Mouse (Mus musculus) midbrain, embryonic 11.5 days (tissue): ENCODE data around the gene Cidec. TPM values are rescaled to one million over a fixed set of nuclear protein-coding genes. Genes with fewer than 3 reads are reported as not detected.
A peak's percentile ranks its signal among the peaks of the same experiment; 100 is the strongest.

Source experiments
- ATAC-seq: fragments of 200-750 bp; cut with Nextera tagmentation; 2 replicates; pipeline ENCODE4 v1.8.0; 2017; ENCODE audit warnings: moderate TSS enrichment, moderate library complexity; ENCODE audit not compliant: low FRiP score
- DNase-seq: peaks from one replicate; pipeline ENCODE4 v3.0.0; 2015; ENCODE audit warnings: low spot score; ENCODE audit errors: missing footprints
- H3K27ac ChIP-seq: fragments of 300-500 bp; sonication (generic); 2 replicates; pipeline ENCODE4 v1.5.1; 2014; ENCODE audit warnings: low read depth, low read length
- H3K27me3 ChIP-seq: fragments of 300-500 bp; sonication (generic); 2 replicates; pipeline ENCODE4 v1.6.1; 2014; ENCODE audit warnings: mild to moderate bottlenecking, low read length, moderate library complexity, mixed read lengths; ENCODE audit not compliant: control insufficient read depth, insufficient read depth
- H3K36me3 ChIP-seq: fragments of 300-500 bp; sonication (generic); 2 replicates; pipeline ENCODE4 v1.6.1; 2014; ENCODE audit warnings: mild to moderate bottlenecking, low read length, moderate library complexity, mixed read lengths; ENCODE audit not compliant: control insufficient read depth, insufficient read depth
- H3K4me1 ChIP-seq: fragments of 300-500 bp; sonication (generic); 2 replicates; pipeline ENCODE4 v1.6.1; 2014; ENCODE audit warnings: low read length; ENCODE audit not compliant: control insufficient read depth, insufficient read depth
- H3K4me2 ChIP-seq: fragments of 300-500 bp; sonication (generic); 2 replicates; pipeline ENCODE4 v1.6.1; 2014; ENCODE audit warnings: mild to moderate bottlenecking, moderate library complexity
- H3K4me3 ChIP-seq: fragments of 300-500 bp; sonication (generic); 2 replicates; pipeline ENCODE4 v1.5.1; 2014; ENCODE audit warnings: low read depth, low read length
- H3K9ac ChIP-seq: fragments of 300-500 bp; sonication (generic); 2 replicates; pipeline ENCODE4 v1.6.1; 2014; ENCODE audit warnings: low read length
- H3K9me3 ChIP-seq: fragments of 300-500 bp; sonication (generic); 2 replicates; pipeline ENCODE4 v1.6.1; 2016; ENCODE audit warnings: low read length; ENCODE audit not compliant: control insufficient read depth
- WGBS: fragments of 180-500 bp; shearing (Covaris S2); extraction: QIAGEN DNeasy Blood & Tissue Kit; methylation state at CpG from one replicate; pipeline ENCODE4 v1.1.7; 2014; 5-methylcytosine and 5-hydroxymethylcytosine counted together
- polyA plus RNA-seq: library from polyadenylated mRNA; unstranded; fragments of >200 nt; fragmentation: Nextera tagmentation; extraction: Ambion mirVana; gene quantifications from 2 replicates; pipeline ENCODE4 v1.2.1, GENCODE M21; 2014

The Cidec gene
- polyA plus RNA-seq, 1 experiment from 2014 or later, result not detected

GRCm38 (mm10) chr6:113441147-113441680 is 5.7 kb upstream of the Cidec start:
- Histone ChIP-seq H3K9me3 (no peaks in the 10 kb centered on the region), H3K27ac (no peak overlapping the region), H3K27me3 (no peaks in the 10 kb centered on the region), H3K36me3 (no peaks in the 10 kb centered on the region), H3K4me1 (peaks cover 7% of the 10 kb centered on the region; the same call in 1 of the 2 replicates), H3K4me3 (no peak overlapping the region), H3K9ac (no peak overlapping the region), H3K4me2 (no peak overlapping the region)
- WGBS, result 53% methylated on average over 7 of the region's 7 CpGs
- ATAC-seq (0 out of 2 replicates have a peak, but pooled peaks have one; percentile 3), DNase-seq (peak; percentile 97)

GRCm38 (mm10) chr6:113440686-113441085 is 5.1 kb upstream of the Cidec start:
- Histone ChIP-seq H3K4me3 (no peak overlapping the region), H3K9me3 (no peaks in the 10 kb centered on the region), H3K27ac (no peak overlapping the region), H3K36me3 (no peaks in the 10 kb centered on the region), H3K4me2 (no peak overlapping the region), H3K27me3 (no peaks in the 10 kb centered on the region), H3K9ac (no peak overlapping the region), H3K4me1 (peaks cover 7% of the 10 kb centered on the region; the same call in 1 of the 2 replicates)
- ATAC-seq, result no peak
- DNase-seq, result peak; percentile 68
- WGBS, result 85% methylated on average over 3 of the region's 3 CpGs

GRCm38 (mm10) chr6:113438721-113439430 is 3.3 kb upstream of the Cidec start:
- Histone ChIP-seq H3K9me3 (no peaks in the 10 kb centered on the region), H3K27ac (no peak overlapping the region), H3K36me3 (no peaks in the 10 kb centered on the region), H3K9ac (no peak overlapping the region), H3K27me3 (no peaks in the 10 kb centered on the region), H3K4me1 (peaks cover 7% of the 10 kb centered on the region; the same call in 1 of the 2 replicates), H3K4me2 (no peak overlapping the region), H3K4me3 (no peak overlapping the region)
- WGBS, result 71% methylated on average over 12 of the region's 12 CpGs
- no peak for ATAC-seq
- DNase-seq, result peak; percentile 78

- no peaks in the 10 kb centered on the region for H3K36me3 ChIP-seq
- 82% methylated on average over 12 of the region's 12 CpGs for WGBS
- ATAC-seq (no peak), DNase-seq (peak; percentile 79)
- H3K4me2 ChIP-seq, result no peak overlapping the region
- H3K4me1 ChIP-seq, result no peaks in the 10 kb centered on the region
- no peak overlapping the region for H3K27ac ChIP-seq
- no peaks in the 10 kb centered on the region for H3K27me3 ChIP-seq
- H3K4me3 ChIP-seq, result no peak overlapping the region
- H3K9me3 ChIP-seq, result no peaks in the 10 kb centered on the region
- H3K9ac ChIP-seq, result no peak overlapping the region
Observed at GRCm38 (mm10) chr6:113437135-113437534, 1.6 kb upstream of the Cidec start.

GRCm38 (mm10) chr6:113434691-113435090 is 869 bp downstream of the Cidec start:
- Histone ChIP-seq H3K27ac (no peak overlapping the region), H3K9me3 (no peaks in the 10 kb centered on the region), H3K27me3 (no peaks in the 10 kb centered on the region), H3K4me2 (no peak overlapping the region), H3K4me3 (no peak overlapping the region), H3K9ac (no peak overlapping the region), H3K4me1 (no peaks in the 10 kb centered on the region), H3K36me3 (no peaks in the 10 kb centered on the region)
- 75% methylated on average over 7 of the region's 7 CpGs for WGBS
- ATAC-seq (no peak), DNase-seq (no peak)

GRCm38 (mm10) chr6:113433661-113434060 is 1.9 kb downstream of the Cidec start:
- no peaks in the 10 kb centered on the region for H3K27me3 ChIP-seq
- H3K9me3 ChIP-seq, result no peaks in the 10 kb centered on the region
- H3K36me3 ChIP-seq, result no peaks in the 10 kb centered on the region
- no peaks in the 10 kb centered on the region for H3K4me1 ChIP-seq
- no peak overlapping the region for H3K4me3 ChIP-seq
- H3K9ac ChIP-seq, result no peak overlapping the region
- WGBS, result 78% methylated on average over 3 of the region's 3 CpGs
- H3K27ac ChIP-seq, result no peak overlapping the region
- no peak for DNase-seq
- ATAC-seq, result no peak
- H3K4me2 ChIP-seq, result no peak overlapping the region

- H3K36me3 ChIP-seq, result no peaks in the 10 kb centered on the region
- H3K4me3 ChIP-seq, result no peak overlapping the region
- no peaks in the 10 kb centered on the region for H3K4me1 ChIP-seq
- DNase-seq (peak; percentile 67), ATAC-seq (no peak)
- H3K4me2 ChIP-seq, result no peak overlapping the region
- H3K27ac ChIP-seq, result no peak overlapping the region
- H3K9ac ChIP-seq, result no peak overlapping the region
- WGBS, result 69% methylated on average over 3 of the region's 3 CpGs
- H3K27me3 ChIP-seq, result no peaks in the 10 kb centered on the region
- H3K9me3 ChIP-seq, result no peaks in the 10 kb centered on the region; the same call in 1 of the 2 replicates
Observed at GRCm38 (mm10) chr6:113431801-113432200, 3.8 kb downstream of the Cidec start.

GRCm38 (mm10) chr6:113430846-113431245 is 4.7 kb downstream of the Cidec start:
- H3K4me2 ChIP-seq, result no peak overlapping the region
- no peaks in the 10 kb centered on the region for H3K4me1 ChIP-seq
- H3K4me3 ChIP-seq, result no peak overlapping the region
- H3K9me3 ChIP-seq, result no peaks in the 10 kb centered on the region; the same call in 1 of the 2 replicates
- H3K27ac ChIP-seq, result no peak overlapping the region
- peak; percentile 28 for DNase-seq
- ATAC-seq, result no peak
- no peaks in the 10 kb centered on the region for H3K27me3 ChIP-seq
- no peaks in the 10 kb centered on the region for H3K36me3 ChIP-seq
- no peak overlapping the region for H3K9ac ChIP-seq
- 64% methylated on average over 3 of the region's 3 CpGs for WGBS

GRCm38 (mm10) chr6:113429965-113430364 is 5.6 kb downstream of the Cidec start:
- 81% methylated on average over 3 of the region's 3 CpGs for WGBS
- H3K9me3 ChIP-seq, result no peaks in the 10 kb centered on the region; the same call in 1 of the 2 replicates
- H3K9ac ChIP-seq, result no peak overlapping the region
- H3K27me3 ChIP-seq, result no peaks in the 10 kb centered on the region
- H3K4me3 ChIP-seq, result no peak overlapping the region
- H3K27ac ChIP-seq, result no peak overlapping the region
- no peak for DNase-seq
- H3K36me3 ChIP-seq, result no peaks in the 10 kb centered on the region
- no peaks in the 10 kb centered on the region for H3K4me1 ChIP-seq
- ATAC-seq, result no peak
- no peak overlapping the region for H3K4me2 ChIP-seq
